Mouse (Mus musculus): ENCODE data around the gene Them7. TPM values are rescaled to one million over a fixed set of nuclear protein-coding genes. Genes with fewer than 3 reads are reported as not detected.

Them7 gene
- polyA plus RNA-seq, 1 experiment = not detected

- H3K4me3 ChIP-seq (ENCODE audit: insufficient read depth, poor library complexity, severe bottlenecking) = no peak overlapping the region
- no peaks in the 10 kb centered on the region for H3K79me3 ChIP-seq (ENCODE audit: low read depth)
- no peaks in the 10 kb centered on the region for H3K79me2 ChIP-seq (ENCODE audit: control insufficient read depth, insufficient read depth)
- no peaks in the 10 kb centered on the region for H3K36me3 ChIP-seq (ENCODE audit: control insufficient read depth, insufficient read depth)
- no peak for TF ChIP-seq USF1 (IDR thresholded peaks at IDR 0.05; ENCODE audit: low read depth)
- peaks cover 5% of the 10 kb centered on the region for H3K27me3 ChIP-seq (ENCODE audit: control insufficient read depth, insufficient read depth, insufficient read length)
- no peak overlapping the region for H3ac ChIP-seq (ENCODE audit: control insufficient read depth, insufficient read length, low read depth)
Observed at GRCm38 (mm10) chr2:105244733-105245132, 20.6 kb downstream of the Them7 start.

GRCm38 (mm10) chr2:105251978-105252377 lies 27.9 kb downstream of the Them7 start:
- no peaks in the 10 kb centered on the region for H3K27me3 ChIP-seq (ENCODE audit: control insufficient read depth, insufficient read depth, insufficient read length)
- H3K4me3 ChIP-seq (ENCODE audit: insufficient read depth, poor library complexity, severe bottlenecking) = no peak overlapping the region
- no peak overlapping the region for H3ac ChIP-seq (ENCODE audit: control insufficient read depth, insufficient read length, low read depth)
- no peaks in the 10 kb centered on the region for H3K79me3 ChIP-seq (ENCODE audit: low read depth)
- H3K79me2 ChIP-seq (ENCODE audit: control insufficient read depth, insufficient read depth) = no peaks in the 10 kb centered on the region
- H3K36me3 ChIP-seq (ENCODE audit: control insufficient read depth, insufficient read depth) = no peaks in the 10 kb centered on the region
- no peak for TF ChIP-seq CEBPB (IDR thresholded peaks at IDR 0.05; ENCODE audit: low read depth)
- no peak for TF ChIP-seq CTCF (IDR thresholded peaks at IDR 0.05; ENCODE audit: control insufficient read depth, insufficient read depth, insufficient read length)
- TF ChIP-seq MYOD1 (IDR thresholded peaks at IDR 0.05; ENCODE audit: control insufficient read depth, insufficient read length, low read depth) = no peak
- TF ChIP-seq MAX (IDR thresholded peaks at IDR 0.05) = no peak
- TF ChIP-seq MYOG (IDR thresholded peaks at IDR 0.05; ENCODE audit: control insufficient read depth, extremely low read depth, insufficient read length) = no peak
- no peak for TF ChIP-seq FOSL1 (IDR thresholded peaks at IDR 0.05; ENCODE audit: insufficient read depth, low read length, poor library complexity, severe bottlenecking)
- no peak for TF ChIP-seq USF1 (IDR thresholded peaks at IDR 0.05; ENCODE audit: low read depth)

GRCm38 (mm10) chr2:105252824-105253223 lies 28.7 kb downstream of the Them7 start:
- Histone ChIP-seq H3K36me3 (ENCODE audit: control insufficient read depth, insufficient read depth) (no peaks in the 10 kb centered on the region), H3K27me3 (ENCODE audit: control insufficient read depth, insufficient read depth, insufficient read length) (no peaks in the 10 kb centered on the region), H3K79me2 (ENCODE audit: control insufficient read depth, insufficient read depth) (no peaks in the 10 kb centered on the region), H3K4me3 (ENCODE audit: insufficient read depth, poor library complexity, severe bottlenecking) (no peak overlapping the region), H3ac (ENCODE audit: control insufficient read depth, insufficient read length, low read depth) (no peak overlapping the region), H3K79me3 (ENCODE audit: low read depth) (no peaks in the 10 kb centered on the region)
- TF ChIP-seq CEBPB (IDR thresholded peaks at IDR 0.05; ENCODE audit: low read depth) (no peak), USF1 (IDR thresholded peaks at IDR 0.05; ENCODE audit: low read depth) (no peak), MYOD1 (IDR thresholded peaks at IDR 0.05; ENCODE audit: control insufficient read depth, insufficient read length, low read depth) (no peak), MAX (IDR thresholded peaks at IDR 0.05) (no peak)

GRCm38 (mm10) chr2:105255457-105255856 lies 31.3 kb downstream of the Them7 start:
- Histone ChIP-seq H3K79me3 (ENCODE audit: low read depth) (no peaks in the 10 kb centered on the region), H3K27me3 (ENCODE audit: control insufficient read depth, insufficient read depth, insufficient read length) (no peaks in the 10 kb centered on the region), H3K79me2 (ENCODE audit: control insufficient read depth, insufficient read depth) (no peaks in the 10 kb centered on the region), H3K36me3 (ENCODE audit: control insufficient read depth, insufficient read depth) (no peaks in the 10 kb centered on the region), H3ac (ENCODE audit: control insufficient read depth, insufficient read length, low read depth) (no peak overlapping the region), H3K4me3 (ENCODE audit: insufficient read depth, poor library complexity, severe bottlenecking) (no peak overlapping the region)
- no peak for TF ChIP-seq USF1 (IDR thresholded peaks at IDR 0.05; ENCODE audit: low read depth)
- no peak for TF ChIP-seq FOSL1 (IDR thresholded peaks at IDR 0.05; ENCODE audit: insufficient read depth, low read length, poor library complexity, severe bottlenecking)
- no peak for TF ChIP-seq MAX (IDR thresholded peaks at IDR 0.05)
- no peak for TF ChIP-seq MYOG (IDR thresholded peaks at IDR 0.05; ENCODE audit: control insufficient read depth, extremely low read depth, insufficient read length)
- TF ChIP-seq MYOD1 (IDR thresholded peaks at IDR 0.05; ENCODE audit: control insufficient read depth, insufficient read length, low read depth) = no peak
- TF ChIP-seq CEBPB (IDR thresholded peaks at IDR 0.05; ENCODE audit: low read depth) = no peak
- TF ChIP-seq CTCF (IDR thresholded peaks at IDR 0.05; ENCODE audit: control insufficient read depth, insufficient read depth, insufficient read length) = no peak

GRCm38 (mm10) chr2:105256427-105257071 lies 32.4 kb downstream of the Them7 start:
- H3K79me3 ChIP-seq (ENCODE audit: low read depth) = no peaks in the 10 kb centered on the region
- H3ac ChIP-seq (ENCODE audit: control insufficient read depth, insufficient read length, low read depth) = no peak overlapping the region
- no peak for TF ChIP-seq CEBPB (IDR thresholded peaks at IDR 0.05; ENCODE audit: low read depth)
- TF ChIP-seq MYOG (IDR thresholded peaks at IDR 0.05; ENCODE audit: control insufficient read depth, extremely low read depth, insufficient read length) = no peak
- TF ChIP-seq MAX (IDR thresholded peaks at IDR 0.05) = no peak
- no peak for TF ChIP-seq MYOD1 (IDR thresholded peaks at IDR 0.05; ENCODE audit: control insufficient read depth, insufficient read length, low read depth)
- TF ChIP-seq CTCF (IDR thresholded peaks at IDR 0.05; ENCODE audit: control insufficient read depth, insufficient read depth, insufficient read length) = no peak
- no peak for TF ChIP-seq FOSL1 (IDR thresholded peaks at IDR 0.05; ENCODE audit: insufficient read depth, low read length, poor library complexity, severe bottlenecking)
- TF ChIP-seq USF1 (IDR thresholded peaks at IDR 0.05; ENCODE audit: low read depth) = no peak
- no peaks in the 10 kb centered on the region for H3K79me2 ChIP-seq (ENCODE audit: control insufficient read depth, insufficient read depth)
- no peak overlapping the region for H3K4me3 ChIP-seq (ENCODE audit: insufficient read depth, poor library complexity, severe bottlenecking)
- no peaks in the 10 kb centered on the region for H3K27me3 ChIP-seq (ENCODE audit: control insufficient read depth, insufficient read depth, insufficient read length)
- H3K36me3 ChIP-seq (ENCODE audit: control insufficient read depth, insufficient read depth) = no peaks in the 10 kb centered on the region

GRCm38 (mm10) chr2:105257376-105257775 lies 33.3 kb downstream of the Them7 start:
- Histone ChIP-seq H3ac (ENCODE audit: control insufficient read depth, insufficient read length, low read depth) (no peak overlapping the region), H3K4me3 (ENCODE audit: insufficient read depth, poor library complexity, severe bottlenecking) (no peak overlapping the region), H3K79me3 (ENCODE audit: low read depth) (no peaks in the 10 kb centered on the region), H3K36me3 (ENCODE audit: control insufficient read depth, insufficient read depth) (no peaks in the 10 kb centered on the region), H3K27me3 (ENCODE audit: control insufficient read depth, insufficient read depth, insufficient read length) (no peaks in the 10 kb centered on the region), H3K79me2 (ENCODE audit: control insufficient read depth, insufficient read depth) (no peaks in the 10 kb centered on the region)
- TF ChIP-seq FOSL1 (IDR thresholded peaks at IDR 0.05; ENCODE audit: insufficient read depth, low read length, poor library complexity, severe bottlenecking) (no peak), MAX (IDR thresholded peaks at IDR 0.05) (no peak), MYOG (IDR thresholded peaks at IDR 0.05; ENCODE audit: control insufficient read depth, extremely low read depth, insufficient read length) (no peak), CTCF (IDR thresholded peaks at IDR 0.05; ENCODE audit: control insufficient read depth, insufficient read depth, insufficient read length) (no peak)

Data from C2C12 (cell line).